Mouse (Mus musculus) intestine, postnatal 0 days (tissue): Measurements from ENCODE around the gene St8sia1. TPM values are rescaled to one million over a fixed set of nuclear protein-coding genes. Genes with fewer than 3 reads are reported as not detected.

Experiments
- ATAC-seq: fragments of 200-750 bp; cut with Nextera tagmentation; 2 replicates; pipeline ENCODE4 v1.8.0; 2017; ENCODE audit warnings: mild to moderate bottlenecking, moderate TSS enrichment, moderate library complexity
- H3K27ac ChIP-seq: fragments of 300-500 bp; sonication (generic); 2 replicates; pipeline ENCODE4 v1.5.1; 2014; ENCODE audit warnings: mild to moderate bottlenecking, low read depth, low read length, moderate library complexity
- H3K27me3 ChIP-seq: fragments of 300-500 bp; sonication (generic); replicated peaks from 2 replicates; pipeline ENCODE4 v1.6.1; 2014; ENCODE audit warnings: low read length, mixed read lengths; ENCODE audit not compliant: control insufficient read depth, insufficient read depth
- H3K36me3 ChIP-seq: fragments of 300-500 bp; sonication (generic); 2 replicates; pipeline ENCODE4 v1.6.1; 2014; ENCODE audit warnings: mild to moderate bottlenecking, moderate library complexity; ENCODE audit not compliant: control insufficient read depth, insufficient read depth
- H3K4me1 ChIP-seq: fragments of 300-500 bp; sonication (generic); replicated peaks from 2 replicates; pipeline ENCODE4 v1.6.1; 2014; ENCODE audit warnings: antibody characterized with exemption, low read length, mixed read lengths; ENCODE audit not compliant: control insufficient read depth, insufficient read depth
- H3K4me2 ChIP-seq: fragments of 300-500 bp; sonication (generic); replicated peaks from 2 replicates; pipeline ENCODE4 v1.6.1; 2014; ENCODE audit warnings: low read depth, mild to moderate bottlenecking, moderate library complexity
- H3K4me3 ChIP-seq: fragments of 300-500 bp; sonication (generic); 2 replicates; pipeline ENCODE4 v1.5.1; 2014; ENCODE audit warnings: low read depth, low read length
- H3K9ac ChIP-seq: fragments of 300-500 bp; sonication (generic); 2 replicates; pipeline ENCODE4 v1.6.1; 2014; ENCODE audit warnings: mild to moderate bottlenecking, low read depth, low read length
- H3K9me3 ChIP-seq: fragments of 300-500 bp; sonication (generic); 2 replicates; pipeline ENCODE4 v1.6.1; 2016; ENCODE audit warnings: mixed run types; ENCODE audit not compliant: control insufficient read depth
- CTCF ChIP-seq: sonication (generic); IDR thresholded peaks from 2 replicates; pipeline ENCODE4 v1.5.1; 2016; ENCODE audit warnings: low read depth, mild to moderate bottlenecking, control low read depth, antibody characterized with exemption, moderate library complexity
- WGBS: fragments of 180-500 bp; shearing (Covaris S2); extraction: QIAGEN DNeasy Blood & Tissue Kit; methylation state at CpG from one replicate; pipeline ENCODE4 v1.1.7; 2014; 5-methylcytosine and 5-hydroxymethylcytosine counted together
- polyA plus RNA-seq: library from polyadenylated mRNA; unstranded; fragments of >200 nt; fragmentation: Nextera tagmentation; extraction: Ambion mirVana; gene quantifications from 2 replicates; pipeline ENCODE4 v1.2.1, GENCODE M21; 2015

St8sia1 gene
- polyA plus RNA-seq, 1 experiment from 2014 or later = 0.34 TPM

GRCm38 (mm10) chr6:142781286-142781685 lies 183.0 kb downstream of the St8sia1 start:
- Histone ChIP-seq H3K9me3 (no peaks in the 10 kb centered on the region), H3K27ac (no peak overlapping the region), H3K27me3 (no peaks in the 10 kb centered on the region), H3K36me3 (0 out of 2 replicates have a peak, but pooled peaks cover under 1% of the 10 kb centered on the region), H3K4me2 (no peak overlapping the region), H3K4me1 (no peaks in the 10 kb centered on the region), H3K4me3 (no peak overlapping the region), H3K9ac (no peak overlapping the region)
- WGBS = 75% methylated on average over 7 of the region's 7 CpGs
- no peak for ATAC-seq
- no peak for TF ChIP-seq CTCF

- H3K36me3 ChIP-seq = peaks cover 7% of the 10 kb centered on the region; the same call in 1 of the 2 replicates
- no peak overlapping the region for H3K4me2 ChIP-seq
- no peaks in the 10 kb centered on the region for H3K4me1 ChIP-seq
- no peak for TF ChIP-seq CTCF
- H3K9me3 ChIP-seq = no peaks in the 10 kb centered on the region
- no peaks in the 10 kb centered on the region for H3K27me3 ChIP-seq
- WGBS = 85% methylated on average over 4 of the region's 4 CpGs
- no peak overlapping the region for H3K9ac ChIP-seq
- no peak for ATAC-seq
- no peak overlapping the region for H3K4me3 ChIP-seq
- no peak overlapping the region for H3K27ac ChIP-seq
Measured at GRCm38 (mm10) chr6:142780574-142781033, 183.6 kb downstream of the St8sia1 start.

- 77% methylated on average over 14 of the region's 14 CpGs for WGBS
- Histone ChIP-seq H3K36me3 (peaks cover 13% of the 10 kb centered on the region), H3K9me3 (no peaks in the 10 kb centered on the region), H3K9ac (no peak overlapping the region), H3K27ac (no peak overlapping the region), H3K4me2 (no peak overlapping the region), H3K27me3 (no peaks in the 10 kb centered on the region), H3K4me1 (no peaks in the 10 kb centered on the region), H3K4me3 (no peak overlapping the region)
- no peak for ATAC-seq
- no peak for TF ChIP-seq CTCF
Measured at GRCm38 (mm10) chr6:142779812-142780573, 184.3 kb downstream of the St8sia1 start.

DNA sequence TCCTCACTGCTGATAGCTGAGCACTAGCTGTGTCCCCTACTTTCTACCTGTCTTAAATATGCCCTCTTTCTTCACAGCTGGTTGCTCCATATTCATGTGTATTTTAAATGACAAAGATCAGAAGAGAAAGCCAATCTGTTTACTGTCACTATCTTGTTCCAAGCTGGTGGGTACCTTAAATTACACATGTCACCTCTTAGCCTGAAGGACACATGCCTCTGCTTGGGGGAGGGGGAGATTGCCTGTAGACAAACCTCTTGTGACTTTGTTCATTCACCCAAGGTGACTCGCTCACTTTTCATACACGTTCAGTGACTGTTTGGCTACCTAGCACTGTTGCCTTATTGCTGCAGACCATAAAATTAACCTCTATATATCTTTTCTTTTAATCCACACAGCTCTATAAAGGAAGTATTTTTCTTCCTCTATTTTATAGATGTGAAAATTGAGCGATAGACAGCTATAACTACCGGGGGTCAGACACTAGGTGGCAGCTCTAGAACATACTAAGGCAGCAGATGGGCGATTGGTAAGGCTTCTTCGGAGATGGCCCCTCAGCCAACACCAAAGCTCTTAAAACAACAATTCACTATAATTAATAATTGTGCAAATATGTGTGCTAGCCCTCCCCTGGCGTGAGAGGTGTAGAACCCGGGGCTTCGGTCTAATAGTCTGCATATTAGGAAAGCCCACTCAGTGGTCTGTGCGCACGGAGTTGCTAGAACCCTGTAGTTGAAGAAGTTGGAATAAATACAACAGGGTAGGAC lies 185.0 kb downstream of the St8sia1 start:
- Histone ChIP-seq H3K36me3 (peaks cover 20% of the 10 kb centered on the region), H3K4me1 (no peaks in the 10 kb centered on the region), H3K27ac (no peak overlapping the region), H3K4me3 (no peak overlapping the region), H3K4me2 (no peak overlapping the region), H3K9ac (no peak overlapping the region), H3K9me3 (no peaks in the 10 kb centered on the region), H3K27me3 (no peaks in the 10 kb centered on the region)
- ATAC-seq = 0 out of 2 replicates have a peak, but pooled peaks have one; percentile 50
- peak; percentile 77 for TF ChIP-seq CTCF
- WGBS = 43% methylated on average over 11 of the region's 11 CpGs

GRCm38 (mm10) chr6:142776935-142777334 lies 187.3 kb downstream of the St8sia1 start:
- Histone ChIP-seq H3K4me3 (no peak overlapping the region), H3K4me2 (no peak overlapping the region), H3K27me3 (no peaks in the 10 kb centered on the region), H3K9ac (no peak overlapping the region), H3K9me3 (no peaks in the 10 kb centered on the region), H3K36me3 (peaks cover 42% of the 10 kb centered on the region), H3K27ac (no peak overlapping the region), H3K4me1 (no peaks in the 10 kb centered on the region)
- 76% methylated on average over 4 of the region's 4 CpGs for WGBS
- TF ChIP-seq CTCF = no peak
- no peak for ATAC-seq

- Histone ChIP-seq H3K36me3 (peaks cover 72% of the 10 kb centered on the region), H3K4me3 (no peak overlapping the region), H3K4me1 (no peaks in the 10 kb centered on the region), H3K27ac (no peak overlapping the region), H3K9ac (no peak overlapping the region), H3K4me2 (no peak overlapping the region), H3K9me3 (no peaks in the 10 kb centered on the region), H3K27me3 (no peaks in the 10 kb centered on the region)
- 0 out of 2 replicates have a peak, but pooled peaks have one; percentile 25 for ATAC-seq
- WGBS = 92% methylated on average over 5 of the region's 5 CpGs
- peak; percentile 57 for TF ChIP-seq CTCF
Measured at GRCm38 (mm10) chr6:142773566-142773965, 190.7 kb downstream of the St8sia1 start.
